ENCODE assay signal across 8 mouse cellular contexts in the genomic region with DNA sequence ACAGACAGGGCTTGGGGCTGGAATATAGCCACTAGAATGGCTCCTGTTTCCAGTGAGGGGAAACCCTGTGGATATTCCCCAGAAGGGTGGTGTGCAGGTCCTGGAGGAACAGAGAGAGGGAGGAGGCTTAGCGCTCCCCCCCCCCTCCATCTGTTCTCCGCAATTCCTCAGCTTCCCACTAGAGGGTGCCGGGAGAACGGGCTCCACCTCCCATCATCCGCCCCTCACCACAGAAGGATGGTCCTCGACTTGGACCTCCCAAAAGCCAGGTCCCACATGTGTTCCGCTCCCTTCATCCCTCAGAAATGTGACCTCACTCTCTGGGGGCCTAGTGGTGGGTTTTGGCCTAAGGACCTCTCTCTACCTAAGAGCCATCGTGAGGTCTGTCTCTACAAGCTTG. TPM values are rescaled to one million over a fixed set of nuclear protein-coding genes. Genes with fewer than 3 reads are reported as not detected.
DNase-seq lines count a peak whose midpoint lies in the region; ATAC-seq lines count a peak whose summit lies in the region.

No protein-coding gene starts in this region.

- H3K36me3 ChIP-seq in kidney, embryonic 14.5 days (ENCODE audit: control insufficient read depth, insufficient read depth, low read length) = no peaks in the 10 kb centered on the region
- no peaks in the 10 kb centered on the region for H3K36me3 ChIP-seq in midbrain, embryonic 13.5 days

- no peak overlapping the region for H3K9ac ChIP-seq in kidney, embryonic 14.5 days (ENCODE audit: low read depth, low read length)
- H3K9ac ChIP-seq in midbrain, embryonic 13.5 days (replicated peaks) = no peak overlapping the region

- peak overlapping the region; percentile 65; the same call in 1 of the 2 replicates for H3K27ac ChIP-seq in kidney, embryonic 14.5 days (ENCODE audit: low read depth, low read length)
- no peak overlapping the region for H3K27ac ChIP-seq in midbrain, embryonic 13.5 days

- peak overlapping the region; percentile 37; the same call in 1 of the 2 replicates for H3K4me2 ChIP-seq in kidney, embryonic 14.5 days (replicated peaks; ENCODE audit: low read depth, low read length)
- no peak overlapping the region for H3K4me2 ChIP-seq in midbrain, embryonic 13.5 days (replicated peaks)

- no peak for DNase-seq in frontal cortex, postnatal 25 days (ENCODE audit: low spot score in 2 of 2)
- peak; percentile 19 for DNase-seq in heart, adult 8-10 months (ENCODE audit: low spot score)
- DNase-seq in thymus, postnatal 36 days = peak; percentile 31 to 35

- peaks cover 14% of the 10 kb centered on the region; the same call in 1 of the 2 replicates for H3K27me3 ChIP-seq in kidney, embryonic 14.5 days (ENCODE audit: control insufficient read depth, insufficient read depth, low read length)
- H3K27me3 ChIP-seq in midbrain, embryonic 13.5 days = peaks cover 17% of the 10 kb centered on the region

- peak; percentile 52 for ATAC-seq in frontal cortex, adult (ENCODE audit: low TSS enrichment)
- peak; percentile 70 for ATAC-seq in CD4-positive, CD25-positive, alpha-beta regulatory T cell, adult 4 months
- ATAC-seq in common myeloid progenitor, adult 5-6 weeks (replicated peaks; ENCODE audit: low read depth, poor library complexity, severe bottlenecking) = peak; percentile 89
- peak; percentile 65 for ATAC-seq in kidney, embryonic 14.5 days (ENCODE audit: low FRiP score, low TSS enrichment)
- ATAC-seq in midbrain, embryonic 13.5 days = peak; percentile 59

- peaks cover 14% of the 10 kb centered on the region for H3K4me1 ChIP-seq in kidney, embryonic 14.5 days (ENCODE audit: control insufficient read depth, insufficient read depth, low read length)
- peaks cover 40% of the 10 kb centered on the region for H3K4me1 ChIP-seq in midbrain, embryonic 13.5 days (replicated peaks)

- no peaks in the 10 kb centered on the region for H3K9me3 ChIP-seq in kidney, embryonic 14.5 days (ENCODE audit: control insufficient read depth, low read length)
- H3K9me3 ChIP-seq in midbrain, embryonic 13.5 days = no peaks in the 10 kb centered on the region

- H3K4me3 ChIP-seq in kidney, embryonic 14.5 days (ENCODE audit: low read length) = no peak overlapping the region
- no peak overlapping the region for H3K4me3 ChIP-seq in midbrain, embryonic 13.5 days (replicated peaks)

- 5% methylated on average over 7 of the region's 8 CpGs for WGBS in kidney, embryonic 14.5 days
- WGBS in midbrain, embryonic 13.5 days = 5% methylated on average over 8 of the region's 8 CpGs

RNA-seq across cellular contexts. Expression of a gene that starts 11.5 kb away (rescaled TPM):
- not detected for polyA plus RNA-seq in CD4-positive, CD25-positive, alpha-beta regulatory T cell, adult 4 months (2017; shearing (Covaris generic))
- 4.6 and 4.8 TPM in 2 replicates for total RNA-seq in common myeloid progenitor, adult 5-6 weeks (2017)
- 1 to 10 TPM; 3.6 to 8.0 (median 4.8) TPM for total RNA-seq in heart, adult 8-10 months (2022)
- 27.6 and 28.1 TPM in 2 replicates for polyA plus RNA-seq in kidney, embryonic 14.5 days (2014; fragmentation: Nextera tagmentation; extraction: Ambion mirVana)
- polyA plus RNA-seq in midbrain, embryonic 13.5 days (2015; fragmentation: Nextera tagmentation; extraction: Ambion mirVana) = 2.9 and 3.4 TPM in 2 replicates

RNA-seq across cellular contexts. Expression of a gene that starts 51.4 kb away (rescaled TPM):
- polyA plus RNA-seq in CD4-positive, CD25-positive, alpha-beta regulatory T cell, adult 4 months (2017; shearing (Covaris generic)) = under 1 TPM in 1 of 2 experiments, not detected in 1; 0.34 TPM
- 0.87 and 1.7 TPM in 2 replicates for total RNA-seq in common myeloid progenitor, adult 5-6 weeks (2017)
- total RNA-seq in heart, adult 8-10 months (2022) = 1 to 10 TPM; 1.7 to 2.3 (median 1.9) TPM
- 2.6 and 3.3 TPM in 2 replicates for polyA plus RNA-seq in kidney, embryonic 14.5 days (2014; fragmentation: Nextera tagmentation; extraction: Ambion mirVana)
- polyA plus RNA-seq in midbrain, embryonic 13.5 days (2015; fragmentation: Nextera tagmentation; extraction: Ambion mirVana) = 7.0 and 11.0 TPM in 2 replicates

Comparison
In these comparisons a context has a peak if more than half of its experiments do, and no peak if none do; other contexts are left out.
1. DNase-seq: peak in heart, adult 8-10 months (single experiment) and thymus, postnatal 36 days (2 of 2); none in frontal cortex, postnatal 25 days (0 of 2).
2. Peak in every context shown above with its lines, with median percentiles within 50 percentile points of each other: ATAC-seq.